Mouse (Mus musculus) heart, postnatal 0 days (tissue): ENCODE results near the gene Hist1h1c. TPM values are rescaled to one million over a fixed set of nuclear protein-coding genes. Genes with fewer than 3 reads are reported as not detected.

Experiments
- ATAC-seq: fragments of 200-750 bp; cut with Nextera tagmentation; 2 replicates; pipeline ENCODE4 v1.8.0; 2017; ENCODE audit warnings: low read depth, moderate number of reproducible peaks, moderate library complexity; ENCODE audit not compliant: insufficient read depth
- DNase-seq: peaks from one replicate; pipeline ENCODE4 v3.0.0-alpha.2; 2016; ENCODE audit warnings: low spot score
- H3K27ac ChIP-seq: fragments of 300-500 bp; sonication (generic); 2 replicates; pipeline ENCODE4 v1.5.1; 2014; ENCODE audit warnings: low read depth, mild to moderate bottlenecking
- H3K27me3 ChIP-seq: fragments of 300-500 bp; sonication (generic); 2 replicates; pipeline ENCODE4 v1.6.1; 2014; ENCODE audit warnings: low read length, mixed read lengths; ENCODE audit not compliant: control insufficient read depth, insufficient read depth
- H3K36me3 ChIP-seq: fragments of 300-500 bp; sonication (generic); replicated peaks from 2 replicates; pipeline ENCODE4 v1.6.1; 2014; ENCODE audit warnings: low read length, mixed read lengths; ENCODE audit not compliant: control insufficient read depth, insufficient read depth
- H3K4me1 ChIP-seq: fragments of 300-500 bp; sonication (generic); 2 replicates; pipeline ENCODE4 v1.6.1; 2014; ENCODE audit warnings: antibody characterized with exemption; ENCODE audit not compliant: control insufficient read depth, insufficient read depth
- H3K4me2 ChIP-seq: fragments of 300-500 bp; sonication (generic); 2 replicates; pipeline ENCODE4 v1.6.1; 2014; ENCODE audit warnings: low read depth, mild to moderate bottlenecking, low read length, moderate library complexity
- H3K4me3 ChIP-seq: fragments of 300-500 bp; sonication (generic); 2 replicates; pipeline ENCODE4 v1.5.1; 2014; ENCODE audit warnings: low read depth, low read length
- H3K9ac ChIP-seq: fragments of 300-500 bp; sonication (generic); replicated peaks from 2 replicates; pipeline ENCODE4 v1.6.1; 2014; ENCODE audit warnings: low read depth, low read length, mixed read lengths
- H3K9me3 ChIP-seq: fragments of 300-500 bp; sonication (generic); replicated peaks from 2 replicates; pipeline ENCODE4 v1.6.1; 2016; ENCODE audit warnings: low read length; ENCODE audit not compliant: control insufficient read depth
- CTCF ChIP-seq: IDR thresholded peaks from 2 replicates; pipeline ENCODE4 v1.5.1; 2016; ENCODE audit warnings: antibody characterized with exemption, control low read depth, low read depth
- EP300 ChIP-seq: IDR thresholded peaks from 2 replicates; pipeline ENCODE4 v1.6.1; 2016; ENCODE audit warnings: antibody characterized with exemption, low read depth
- WGBS: fragments of 180-500 bp; shearing (Covaris S2); extraction: QIAGEN DNeasy Blood & Tissue Kit; methylation state at CpG from one replicate; pipeline ENCODE4 v1.1.7; 2014; 5-methylcytosine and 5-hydroxymethylcytosine counted together
- polyA plus RNA-seq: library from polyadenylated mRNA; unstranded; fragments of >200 nt; fragmentation: Nextera tagmentation; extraction: Ambion mirVana; gene quantifications from 2 replicates; pipeline ENCODE4 v1.2.1, GENCODE M21; 2015
- total RNA-seq: library from RNA; depleted of rRNA; stranded (reverse); fragments of >200 nt; gene quantifications from 2 replicates; pipeline ENCODE4 v1.2.3, GENCODE M21; 2014; ENCODE audit warnings: low replicate concordance

Gene Hist1h1c
- total and polyA plus RNA-seq, 2 experiments from 2014 or later, result 101 to 770 TPM

GRCm38 (mm10) chr13:23739069-23739921 is 687 bp downstream of the Hist1h1c start:
- Histone ChIP-seq H3K9ac (peak overlapping the region; percentile 96), H3K27me3 (no peaks in the 10 kb centered on the region), H3K4me1 (peaks cover 8% of the 10 kb centered on the region; the same call in 1 of the 2 replicates), H3K27ac (peak overlapping the region; percentile 97), H3K4me2 (peak overlapping the region; percentile 97), H3K4me3 (peak overlapping the region; percentile 72), H3K9me3 (no peaks in the 10 kb centered on the region), H3K36me3 (no peaks in the 10 kb centered on the region)
- DNase-seq, result peak; percentile 95
- peak; percentile 87 for ATAC-seq
- under 1% methylated on average over 39 of the region's 39 CpGs for WGBS
- TF ChIP-seq CTCF, result no peak
- TF ChIP-seq EP300, result peak; percentile 83

DNA sequence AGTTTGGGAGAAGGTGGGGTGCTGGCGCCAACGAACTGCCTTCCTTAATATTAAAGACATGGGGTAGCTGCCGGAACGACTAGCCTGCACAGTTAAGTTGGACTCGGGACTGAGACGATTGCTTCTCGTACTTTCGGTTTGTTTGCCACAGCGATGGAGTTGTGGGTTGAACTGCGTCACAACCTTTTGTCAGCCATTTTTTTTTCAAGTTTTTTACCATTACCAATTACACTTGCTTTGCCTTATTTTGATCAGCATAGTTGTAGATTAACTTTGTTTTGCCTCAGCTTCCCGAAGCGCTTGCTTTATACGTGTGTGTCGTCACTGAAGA is 1.3 kb downstream of the Hist1h1c start:
- no peak for ATAC-seq
- WGBS, result 0% methylated on average over 14 of the region's 14 CpGs
- H3K4me2 ChIP-seq, result peak overlapping the region; percentile 97
- no peak for DNase-seq
- peak overlapping the region; percentile 97 for H3K27ac ChIP-seq
- H3K27me3 ChIP-seq, result no peaks in the 10 kb centered on the region
- no peaks in the 10 kb centered on the region for H3K9me3 ChIP-seq
- H3K4me1 ChIP-seq, result peaks cover 8% of the 10 kb centered on the region; the same call in 1 of the 2 replicates
- H3K9ac ChIP-seq, result peak overlapping the region; percentile 96
- TF ChIP-seq CTCF (no peak), EP300 (no peak; the same call in 1 of the 2 replicates)
- H3K36me3 ChIP-seq, result no peaks in the 10 kb centered on the region
- peak overlapping the region; percentile 72 for H3K4me3 ChIP-seq

DNA sequence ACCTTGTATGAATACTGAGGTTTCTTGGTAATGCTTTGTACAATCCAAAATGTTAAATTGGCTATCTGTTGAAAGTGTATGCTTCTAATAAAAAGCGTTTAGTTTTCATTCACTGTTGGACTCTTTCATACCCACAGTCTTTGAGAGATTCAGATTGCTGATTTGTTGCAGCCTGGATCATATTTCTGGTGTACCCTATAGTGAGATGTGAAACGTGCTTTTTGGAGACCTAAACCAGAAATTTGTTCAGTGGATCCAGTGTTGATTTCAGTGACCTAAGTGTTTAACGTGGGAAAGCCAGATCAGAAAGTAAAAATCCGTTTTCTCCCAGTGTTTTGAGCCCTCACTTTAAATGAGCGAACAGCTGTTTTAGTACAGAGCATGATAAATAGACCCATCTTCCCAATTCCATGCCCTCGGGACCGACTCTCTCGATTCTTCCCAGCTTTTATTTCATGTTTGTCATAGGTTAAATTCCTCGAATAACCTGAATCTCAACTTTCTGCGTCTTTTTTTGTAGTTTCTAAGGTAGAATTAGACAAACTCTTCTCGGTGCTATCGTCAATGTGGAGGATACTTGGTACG is 1.7 kb downstream of the Hist1h1c start:
- 32% methylated on average over 13 of the region's 13 CpGs for whole genome bisulfite sequencing
- peak overlapping the region; percentile 97 for H3K4me2 ChIP-seq
- peak overlapping the region; percentile 72 for H3K4me3 ChIP-seq
- no peak for ATAC-seq
- peaks cover 8% of the 10 kb centered on the region; the same call in 1 of the 2 replicates for H3K4me1 ChIP-seq
- no peak for DNase-seq
- no peaks in the 10 kb centered on the region for H3K27me3 ChIP-seq
- H3K9me3 ChIP-seq, result no peaks in the 10 kb centered on the region
- TF ChIP-seq CTCF (no peak), EP300 (no peak)
- no peaks in the 10 kb centered on the region for H3K36me3 ChIP-seq
- peak overlapping the region; percentile 96 for H3K9ac ChIP-seq
- peak overlapping the region; percentile 97 for H3K27ac ChIP-seq

- no peak for DNase-seq
- no peaks in the 10 kb centered on the region for H3K36me3 ChIP-seq
- 67% methylated on average over 5 of the region's 5 CpGs for WGBS
- TF ChIP-seq EP300, result no peak
- no peak for TF ChIP-seq CTCF
- H3K9me3 ChIP-seq, result no peaks in the 10 kb centered on the region
- H3K4me1 ChIP-seq, result peaks cover 12% of the 10 kb centered on the region
- no peaks in the 10 kb centered on the region for H3K27me3 ChIP-seq
- peak overlapping the region; percentile 97 for H3K4me2 ChIP-seq
- no peak overlapping the region for H3K9ac ChIP-seq
- ATAC-seq, result no peak
- peak overlapping the region; percentile 97; the same call in 1 of the 2 replicates for H3K27ac ChIP-seq
- peak overlapping the region; percentile 72; the same call in 1 of the 2 replicates for H3K4me3 ChIP-seq
These were observed 2.3 kb downstream of the Hist1h1c start for GRCm38 (mm10) chr13:23740910-23741309.

GRCm38 (mm10) chr13:23742007-23742406 is 3.4 kb downstream of the Hist1h1c start:
- DNase-seq (no peak), ATAC-seq (no peak)
- Histone ChIP-seq H3K27ac (no peak overlapping the region), H3K9ac (no peak overlapping the region), H3K4me2 (no peak overlapping the region), H3K36me3 (no peaks in the 10 kb centered on the region), H3K4me3 (no peak overlapping the region), H3K9me3 (no peaks in the 10 kb centered on the region), H3K4me1 (peaks cover 13% of the 10 kb centered on the region), H3K27me3 (no peaks in the 10 kb centered on the region)
- TF ChIP-seq CTCF (no peak), EP300 (no peak)
